12 mouse cellular contexts compared by ENCODE assay signal in genomic region chr3:121900429-121900844, GRCm38 (mm10). TPM values are rescaled to one million over a fixed set of nuclear protein-coding genes. Genes with fewer than 3 reads are reported as not detected.
DNase-seq lines count a peak whose midpoint lies in the region; ATAC-seq lines count a peak whose summit lies in the region.
"Had no signal": no experiment of that assay in that cellular context is flagged by ENCODE, and none has a peak within 500 bp of the region (broad histone marks: within the 10 kb centered on the region; RNA-seq: fewer than 3 reads in every experiment).

No protein-coding gene starts in this region.

- H3K27me3 ChIP-seq in kidney, embryonic 14.5 days (ENCODE audit: control insufficient read depth, insufficient read depth, low read length), result no peaks in the 10 kb centered on the region
- H3K27me3 ChIP-seq: hindbrain, embryonic 12.5 days; neural tube, embryonic 13.5 days had no signal

- no peak overlapping the region for H3K4me2 ChIP-seq in kidney, embryonic 14.5 days (replicated peaks; ENCODE audit: low read depth, low read length)
- H3K4me2 ChIP-seq: hindbrain, embryonic 12.5 days; neural tube, embryonic 13.5 days had no signal

- no peak overlapping the region for H3K9ac ChIP-seq in kidney, embryonic 14.5 days (ENCODE audit: low read depth, low read length)
- H3K9ac ChIP-seq: hindbrain, embryonic 12.5 days; neural tube, embryonic 13.5 days had no signal

- peak; percentile 48 for DNase-seq in kidney, adult 11 months
- peak; percentile 34 for DNase-seq in kidney, adult 18-20 months
- peak; percentile 30 to 58 for DNase-seq in kidney, adult 8-10 months
- DNase-seq in kidney, postnatal 4 days, result peak; percentile 44 to 68
- DNase-seq in urinary bladder, postnatal 14 days (ENCODE audit: low spot score), result no peak
- no peak for DNase-seq in urinary bladder, adult 2 months (ENCODE audit: low spot score)
- DNase-seq: cerebellum, postnatal 14 days; thymus, adult 2 months had no signal

- peaks cover 15% of the 10 kb centered on the region for H3K4me1 ChIP-seq in kidney, embryonic 14.5 days (ENCODE audit: control insufficient read depth, insufficient read depth, low read length)
- H3K4me1 ChIP-seq: hindbrain, embryonic 12.5 days; neural tube, embryonic 13.5 days had no signal

- ATAC-seq in kidney, embryonic 14.5 days (ENCODE audit: low FRiP score, low TSS enrichment), result no peak
- ATAC-seq: forebrain, embryonic 14.5 days had no signal

- 74% methylated on average over 8 of the region's 8 CpGs for WGBS in kidney, embryonic 14.5 days

- no peaks in the 10 kb centered on the region for H3K9me3 ChIP-seq in kidney, embryonic 14.5 days (ENCODE audit: control insufficient read depth, low read length)
- H3K9me3 ChIP-seq: hindbrain, embryonic 12.5 days; neural tube, embryonic 13.5 days had no signal

- H3K27ac ChIP-seq in kidney, embryonic 14.5 days (ENCODE audit: low read depth, low read length), result no peak overlapping the region
- H3K27ac ChIP-seq: hindbrain, embryonic 12.5 days; neural tube, embryonic 13.5 days had no signal

- no peaks in the 10 kb centered on the region for H3K36me3 ChIP-seq in kidney, embryonic 14.5 days (ENCODE audit: control insufficient read depth, insufficient read depth, low read length)
- H3K36me3 ChIP-seq: hindbrain, embryonic 12.5 days; neural tube, embryonic 13.5 days had no signal

- H3K4me3 ChIP-seq in kidney, embryonic 14.5 days (ENCODE audit: low read length), result no peak overlapping the region
- H3K4me3 ChIP-seq: hindbrain, embryonic 12.5 days; neural tube, embryonic 13.5 days had no signal

RNA-seq across cellular contexts. Expression of gene Arhgap29, which starts 51.9 kb away (rescaled TPM):
- 26.4 and 49.7 TPM in 2 replicates for polyA plus RNA-seq in kidney, embryonic 14.5 days (2014; fragmentation: Nextera tagmentation; extraction: Ambion mirVana)
- polyA plus RNA-seq in urinary bladder, adult 2 months (2012; rRNA removed), result 38.3 and 41.1 TPM in 2 replicates

Comparison
In these comparisons a context has a peak if more than half of its experiments do, and no peak if none do; other contexts are left out.
1. DNase-seq: peak in kidney, adult 11 months (single experiment), kidney, adult 18-20 months (single experiment), kidney, adult 8-10 months (2 of 2) and kidney, postnatal 4 days (2 of 2); none in urinary bladder, postnatal 14 days (single experiment) and urinary bladder, adult 2 months (single experiment).